8 mouse cellular contexts compared by ENCODE assay signal in the genomic region with DNA sequence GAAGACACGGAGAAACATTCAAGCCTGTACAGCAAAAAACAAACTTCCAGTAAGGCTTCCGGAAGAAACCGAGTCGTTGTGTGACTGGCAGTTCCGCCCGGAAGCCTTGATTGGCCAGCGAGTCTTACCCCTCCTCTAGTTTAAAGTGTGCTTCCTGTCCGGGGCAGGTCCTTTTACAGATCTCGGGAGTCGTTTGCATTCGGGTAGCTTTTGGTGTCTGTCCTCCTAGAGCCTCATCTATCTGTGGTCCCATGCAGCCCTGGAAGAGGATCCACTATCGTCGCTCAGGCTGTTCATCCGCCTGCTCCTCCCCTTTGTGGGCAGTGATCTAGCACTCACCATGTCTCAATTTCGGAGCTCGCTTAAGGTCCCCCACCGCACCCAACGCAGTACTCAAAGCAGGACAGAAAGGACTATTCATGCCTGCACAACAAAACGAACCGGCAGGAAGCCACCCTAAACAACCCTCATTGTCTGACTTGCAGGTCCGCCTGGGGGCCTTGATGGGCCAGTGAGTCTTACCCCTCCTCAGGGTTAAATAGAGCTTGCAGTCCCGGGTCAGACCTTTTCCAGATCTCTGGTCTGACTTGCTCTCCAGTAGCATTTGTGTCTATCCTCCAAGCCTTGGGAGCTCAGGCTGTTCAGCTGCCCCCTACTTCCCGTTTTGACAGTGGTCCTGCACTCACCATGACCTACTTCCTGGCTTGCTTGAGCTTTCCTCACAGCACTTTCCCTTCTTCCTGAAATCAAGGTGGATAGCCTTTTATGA. TPM values are rescaled to one million over a fixed set of nuclear protein-coding genes. Genes with fewer than 3 reads are reported as not detected.
A peak's percentile ranks its signal among the peaks of the same experiment; 100 is the strongest.
DNase-seq lines count a peak whose midpoint lies in the region; ATAC-seq lines count a peak whose summit lies in the region.

Zfp825 (minus strand) TSS at position 82 of the 769 bp plus-strand sequence.

- DNase-seq in adipocyte (ENCODE audit: low spot score), result peak; percentile 90
- DNase-seq in embryo, embryonic 10 days (ENCODE audit: low spot score), result peak; percentile 85
- peak; percentile 49 for DNase-seq in gastrocnemius, postnatal 10 days
- DNase-seq in induced T-regulatory cell, adult 2 months (ENCODE audit: low read depth), result peak; percentile 93
- peak; percentile 54 to 78 for DNase-seq in left cerebral cortex, adult 9 months (ENCODE audit: low spot score in 2 of 2)
- peak; percentile 67 for DNase-seq in right cerebral cortex, postnatal 14 days
- DNase-seq in urinary bladder, postnatal 36 days (ENCODE audit: low spot score in 2 of 2), result peak; percentile 46 to 67

- ATAC-seq in megakaryocyte progenitor cell, adult 5-6 weeks (replicated peaks; ENCODE audit: poor library complexity), result peak; percentile 97

RNA-seq across cellular contexts. Expression of gene Zfp825, which starts in this region (rescaled TPM):
- total RNA-seq in gastrocnemius, postnatal 10 days (2021), result 1 to 10 TPM; 6.8 to 7.4 TPM
- total RNA-seq in megakaryocyte progenitor cell, adult 5-6 weeks (2015), result 20.5 and 23.0 TPM in 2 replicates
- total RNA-seq in megakaryocyte progenitor cell, adult 5-6 weeks (2017), result 7.1 and 8.2 TPM in 2 replicates

Comparison
In these comparisons a context has a peak if more than half of its experiments do, and no peak if none do; other contexts are left out.
1. Peak in every context shown above with its lines: DNase-seq and ATAC-seq.